Mouse (Mus musculus) right cerebral cortex, postnatal 10 days (tissue): ENCODE measurements around the gene Crk.

Source experiments
- DNase-seq, 2 experiments: peaks; one replicate each; pipeline ENCODE4 v3.0.0; 2021; ENCODE audit warnings: low spot score in 2 of 2

Gene Crk

DNA sequence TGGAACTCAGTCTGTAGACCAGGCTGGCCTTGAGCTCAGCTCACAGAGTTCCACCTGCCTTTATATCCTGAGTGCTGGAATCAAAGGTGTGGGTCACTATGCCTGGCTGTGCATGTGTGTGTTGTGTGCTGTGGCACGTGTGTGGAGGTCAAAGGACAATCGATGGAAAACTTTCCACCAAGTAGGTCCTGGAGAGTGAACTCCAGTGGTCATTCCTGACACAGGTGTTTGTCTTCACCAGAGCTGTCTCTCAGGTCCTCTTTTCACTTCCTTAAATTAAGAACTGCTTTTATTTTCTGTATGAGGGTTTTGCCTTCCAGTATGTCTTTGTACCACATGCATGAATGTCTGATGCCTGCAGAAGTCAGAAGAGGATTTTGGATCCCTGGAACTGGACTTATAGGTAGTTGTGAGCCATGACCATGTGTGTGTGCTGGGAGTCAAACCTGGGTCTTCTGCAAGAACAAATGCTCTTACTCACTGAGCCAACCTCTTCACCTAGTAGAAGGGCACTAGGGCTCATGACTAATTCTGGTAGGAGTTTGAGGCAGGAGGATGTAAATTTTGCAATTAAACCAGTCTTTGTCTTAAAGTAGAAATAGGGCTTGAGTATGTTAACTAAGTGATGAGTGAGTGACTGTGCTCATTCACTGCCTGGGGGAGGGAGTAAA lies 58.9 kb downstream of the Crk start:
- DNase-seq, result no peak

DNA sequence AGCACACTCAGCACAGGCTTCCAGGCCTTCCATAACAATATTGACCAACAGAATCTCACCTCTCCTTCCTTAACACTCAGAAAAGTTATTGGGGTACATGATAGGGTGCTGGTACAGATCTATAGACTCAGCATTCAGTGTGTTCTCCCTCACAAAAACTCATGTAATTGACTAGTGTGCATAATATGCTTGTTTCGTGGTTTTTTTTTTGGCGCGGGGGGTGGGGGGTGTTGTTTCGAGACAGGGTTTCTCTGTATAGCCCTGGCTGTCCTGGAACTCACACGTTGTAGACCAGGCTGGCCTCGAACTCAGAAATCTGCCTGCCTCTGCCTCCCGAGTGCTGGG lies 59.4 kb downstream of the Crk start:
- no peak for DNase-seq

- DNase-seq, result no peak
Observed at GRCm38 (mm10) chr11:75740204-75740603, 61.1 kb downstream of the Crk start.

GRCm38 (mm10) chr11:75741615-75742014 lies 62.6 kb downstream of the Crk start:
- DNase-seq, result no peak

- no peak for DNase-seq
Observed at GRCm38 (mm10) chr11:75744761-75745160, 65.7 kb downstream of the Crk start.

GRCm38 (mm10) chr11:75750537-75750936 lies 71.5 kb downstream of the Crk start:
- no peak for DNase-seq

DNA sequence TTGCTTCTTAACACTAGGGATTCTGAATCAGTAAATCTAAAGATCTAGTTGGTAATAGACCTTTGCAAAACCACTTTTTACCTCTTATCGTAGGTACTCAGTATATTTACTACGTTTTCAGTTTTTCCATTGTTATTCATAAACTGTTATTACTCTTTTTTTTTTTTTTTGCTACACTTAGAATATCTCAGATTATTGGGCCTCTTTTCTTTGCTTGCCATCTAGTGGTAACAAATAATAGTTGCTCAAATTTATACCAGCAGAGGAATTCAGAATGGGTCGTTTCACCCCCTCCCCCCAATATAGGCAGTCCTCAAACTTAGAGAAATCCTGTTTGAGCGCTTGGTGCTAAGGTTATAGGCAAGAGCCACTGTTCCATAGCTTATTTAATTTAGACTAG lies 72.0 kb downstream of the Crk start:
- DNase-seq, result no peak
